Mouse (Mus musculus): ENCODE results near the gene Lamtor2. TPM values are rescaled to one million over a fixed set of nuclear protein-coding genes. Genes with fewer than 3 reads are reported as not detected.

The Lamtor2 gene
- polyA plus RNA-seq, 1 experiment from 2014 or later: 78.9 TPM

DNA sequence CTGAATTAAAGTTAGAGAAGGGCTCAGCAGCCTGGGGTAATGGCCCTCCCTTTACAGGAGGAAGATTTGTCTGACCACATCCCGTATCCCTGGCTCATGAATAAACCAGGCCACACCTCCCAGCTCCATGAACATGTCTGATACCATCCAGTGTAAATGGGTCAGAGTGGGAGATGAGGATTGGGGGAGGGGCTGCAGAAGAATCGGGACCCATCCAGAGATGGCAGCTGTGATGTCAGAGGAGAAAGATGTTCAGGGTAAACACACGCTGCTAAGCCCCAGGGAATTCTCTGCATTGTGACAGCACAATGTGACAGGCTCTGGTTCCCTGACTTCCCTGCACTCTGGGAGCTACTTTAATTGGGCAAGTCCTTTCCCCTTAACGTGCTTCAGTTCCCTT, 10.6 kb upstream of the Lamtor2 start:
- Histone ChIP-seq H3K9ac (ENCODE audit: low read length) (no peak overlapping the region), H3K4me3 (ENCODE audit: low read depth, low read length) (no peak overlapping the region), H3K36me3 (ENCODE audit: control insufficient read depth, insufficient read depth, low read length) (peaks cover 57% of the 10 kb centered on the region), H3K9me3 (ENCODE audit: control insufficient read depth, low read length) (no peaks in the 10 kb centered on the region), H3K4me1 (ENCODE audit: control insufficient read depth, insufficient read depth, low read length) (no peaks in the 10 kb centered on the region), H3K4me2 (ENCODE audit: low read depth, severe bottlenecking) (no peak overlapping the region), H3K27me3 (ENCODE audit: control insufficient read depth, insufficient read depth, low read length) (no peaks in the 10 kb centered on the region), H3K27ac (replicated peaks; ENCODE audit: low read depth, low read length) (no peak overlapping the region)
- ATAC-seq (ENCODE audit: insufficient number of reproducible peaks, low FRiP score, low TSS enrichment, low read depth) (no peak), DNase-seq (ENCODE audit: low spot score) (no peak)
- WGBS: 79% methylated on average over 4 of the region's 4 CpGs

DNA sequence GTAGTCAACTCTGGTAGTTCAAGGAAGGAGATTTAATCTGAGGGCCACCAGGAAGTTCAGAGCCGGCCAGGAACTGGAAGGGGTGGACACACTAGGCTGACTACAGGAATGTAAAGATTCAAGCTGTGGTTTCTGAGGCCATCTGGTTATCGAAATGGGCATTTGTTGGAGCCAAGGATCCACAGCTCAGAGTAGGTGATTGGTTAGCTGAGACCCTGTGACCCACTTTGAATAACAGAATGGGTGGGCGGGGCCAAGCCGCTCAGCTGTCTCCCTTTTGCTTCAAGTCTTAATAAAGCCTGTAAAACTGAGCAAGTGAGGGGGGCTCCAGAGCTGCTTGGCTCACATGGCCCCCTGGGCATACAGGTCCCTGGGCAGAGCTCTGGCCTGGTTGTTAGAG, 9.1 kb upstream of the Lamtor2 start:
- Histone ChIP-seq H3K4me1 (ENCODE audit: control insufficient read depth, insufficient read depth, low read length) (no peaks in the 10 kb centered on the region), H3K9me3 (ENCODE audit: control insufficient read depth, low read length) (no peaks in the 10 kb centered on the region), H3K4me2 (ENCODE audit: low read depth, severe bottlenecking) (no peak overlapping the region), H3K4me3 (ENCODE audit: low read depth, low read length) (no peak overlapping the region), H3K9ac (ENCODE audit: low read length) (no peak overlapping the region), H3K27ac (replicated peaks; ENCODE audit: low read depth, low read length) (no peak overlapping the region), H3K27me3 (ENCODE audit: control insufficient read depth, insufficient read depth, low read length) (no peaks in the 10 kb centered on the region), H3K36me3 (ENCODE audit: control insufficient read depth, insufficient read depth, low read length) (peaks cover 49% of the 10 kb centered on the region)
- WGBS: 78% methylated on average over 4 of the region's 4 CpGs
- DNase-seq (ENCODE audit: low spot score) (no peak), ATAC-seq (ENCODE audit: insufficient number of reproducible peaks, low FRiP score, low TSS enrichment, low read depth) (no peak)

DNA sequence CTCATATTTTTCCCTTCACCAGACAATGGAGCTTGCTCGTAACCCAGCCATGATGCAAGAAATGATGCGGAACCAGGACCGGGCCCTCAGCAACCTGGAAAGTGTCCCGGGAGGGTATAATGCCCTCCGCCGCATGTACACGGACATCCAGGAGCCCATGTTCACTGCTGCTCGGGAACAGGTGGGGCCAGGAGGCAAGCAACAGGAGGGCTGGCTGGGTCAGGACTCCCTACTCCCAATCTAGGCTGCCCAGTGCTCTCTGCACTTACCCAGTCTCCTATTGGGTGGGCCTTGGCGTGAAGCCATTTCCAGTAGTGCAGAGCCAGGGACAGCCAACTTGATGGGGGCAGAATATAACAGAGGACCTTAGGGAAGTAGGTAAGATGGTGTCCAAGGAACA, 6.7 kb upstream of the Lamtor2 start:
- Histone ChIP-seq H3K27me3 (ENCODE audit: control insufficient read depth, insufficient read depth, low read length) (no peaks in the 10 kb centered on the region), H3K27ac (replicated peaks; ENCODE audit: low read depth, low read length) (no peak overlapping the region), H3K4me2 (ENCODE audit: low read depth, severe bottlenecking) (no peak overlapping the region), H3K4me1 (ENCODE audit: control insufficient read depth, insufficient read depth, low read length) (peaks cover 2% of the 10 kb centered on the region; the same call in 1 of the 2 replicates), H3K9ac (ENCODE audit: low read length) (no peak overlapping the region), H3K36me3 (ENCODE audit: control insufficient read depth, insufficient read depth, low read length) (peaks cover 50% of the 10 kb centered on the region), H3K9me3 (ENCODE audit: control insufficient read depth, low read length) (no peaks in the 10 kb centered on the region), H3K4me3 (ENCODE audit: low read depth, low read length) (0 out of 2 replicates have a peak overlapping the region, but pooled peaks have one; percentile 8)
- DNase-seq (ENCODE audit: low spot score): no peak
- ATAC-seq (ENCODE audit: insufficient number of reproducible peaks, low FRiP score, low TSS enrichment, low read depth): no peak
- WGBS: 95% methylated on average over 9 of the region's 9 CpGs

DNA sequence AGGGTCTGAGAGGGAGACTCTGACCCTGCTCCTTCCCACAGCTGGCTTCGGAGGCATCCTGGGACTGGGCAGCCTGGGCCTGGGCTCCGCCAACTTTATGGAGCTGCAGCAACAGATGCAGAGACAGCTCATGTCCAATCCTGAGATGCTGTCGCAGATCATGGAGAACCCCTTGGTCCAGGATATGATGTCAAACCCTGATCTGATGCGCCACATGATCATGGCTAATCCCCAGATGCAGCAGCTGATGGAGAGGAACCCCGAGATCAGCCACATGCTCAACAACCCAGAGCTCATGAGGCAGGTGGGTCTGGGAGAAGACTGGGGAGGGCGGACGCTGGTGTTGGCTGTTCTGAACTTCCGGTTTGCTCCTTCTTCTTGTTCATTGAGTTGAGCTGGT, 3.7 kb upstream of the Lamtor2 start:
- peaks cover 27% of the 10 kb centered on the region for H3K36me3 ChIP-seq (ENCODE audit: control insufficient read depth, insufficient read depth, low read length)
- no peak overlapping the region for H3K4me3 ChIP-seq (ENCODE audit: low read depth, low read length)
- H3K27ac ChIP-seq (replicated peaks; ENCODE audit: low read depth, low read length): no peak overlapping the region
- H3K4me2 ChIP-seq (ENCODE audit: low read depth, severe bottlenecking): no peak overlapping the region
- DNase-seq (ENCODE audit: low spot score) (no peak), ATAC-seq (ENCODE audit: insufficient number of reproducible peaks, low FRiP score, low TSS enrichment, low read depth) (no peak)
- no peaks in the 10 kb centered on the region for H3K27me3 ChIP-seq (ENCODE audit: control insufficient read depth, insufficient read depth, low read length)
- H3K4me1 ChIP-seq (ENCODE audit: control insufficient read depth, insufficient read depth, low read length): peaks cover 7% of the 10 kb centered on the region
- H3K9ac ChIP-seq (ENCODE audit: low read length): no peak overlapping the region
- WGBS: 95% methylated on average over 8 of the region's 8 CpGs
- H3K9me3 ChIP-seq (ENCODE audit: control insufficient read depth, low read length): no peaks in the 10 kb centered on the region

DNA sequence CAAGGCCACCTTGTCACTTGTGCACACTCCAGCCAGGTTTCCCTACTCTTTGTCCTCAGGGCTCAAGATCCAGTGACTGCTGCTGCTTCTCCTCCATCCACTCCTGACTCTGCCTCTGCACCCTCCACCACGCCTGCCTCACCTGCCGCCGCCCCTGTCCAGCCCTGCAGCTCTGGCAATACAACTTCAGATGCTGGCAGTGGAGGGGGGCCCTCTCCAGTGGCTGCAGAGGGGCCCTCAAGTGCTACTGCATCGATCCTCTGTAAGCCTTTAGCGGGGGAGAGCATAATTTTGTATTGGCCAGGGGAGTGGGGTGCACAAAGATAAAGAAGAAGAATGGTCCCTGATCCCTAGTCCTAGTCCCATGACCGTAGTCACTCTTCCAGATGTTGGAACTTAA, 2.9 kb upstream of the Lamtor2 start:
- ATAC-seq (ENCODE audit: insufficient number of reproducible peaks, low FRiP score, low TSS enrichment, low read depth) (no peak), DNase-seq (ENCODE audit: low spot score) (no peak)
- Histone ChIP-seq H3K27me3 (ENCODE audit: control insufficient read depth, insufficient read depth, low read length) (no peaks in the 10 kb centered on the region), H3K9me3 (ENCODE audit: control insufficient read depth, low read length) (no peaks in the 10 kb centered on the region), H3K4me3 (ENCODE audit: low read depth, low read length) (no peak overlapping the region), H3K36me3 (ENCODE audit: control insufficient read depth, insufficient read depth, low read length) (peaks cover 27% of the 10 kb centered on the region), H3K9ac (ENCODE audit: low read length) (no peak overlapping the region), H3K4me2 (ENCODE audit: low read depth, severe bottlenecking) (no peak overlapping the region), H3K27ac (replicated peaks; ENCODE audit: low read depth, low read length) (no peak overlapping the region), H3K4me1 (ENCODE audit: control insufficient read depth, insufficient read depth, low read length) (peaks cover 7% of the 10 kb centered on the region)
- 90% methylated on average over 6 of the region's 6 CpGs for whole genome bisulfite sequencing

DNA sequence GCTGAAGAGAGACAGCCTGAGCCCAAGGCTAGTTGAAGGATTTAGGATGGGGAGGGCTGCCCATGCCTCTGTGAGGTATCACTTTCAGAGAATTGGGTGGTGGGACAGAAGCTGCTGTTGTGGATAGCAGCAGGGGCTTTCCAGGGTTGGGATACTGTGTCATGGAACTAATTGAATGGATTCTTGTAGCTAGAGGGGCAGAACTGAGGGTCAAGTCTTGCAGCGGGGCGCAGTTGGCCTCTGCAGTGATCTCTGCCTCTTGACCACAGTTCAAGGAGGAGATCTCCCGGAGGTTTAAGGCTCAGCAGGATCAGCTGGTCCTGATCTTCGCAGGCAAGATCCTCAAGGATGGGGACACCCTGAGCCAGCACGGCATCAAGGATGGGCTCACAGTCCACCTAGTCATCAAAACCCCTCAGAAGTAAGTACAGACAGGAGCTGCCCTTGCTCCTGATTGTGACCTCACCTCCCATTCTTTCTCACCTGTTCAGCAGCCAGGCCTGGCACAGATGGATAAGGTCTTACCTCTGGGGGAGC, 2.3 kb upstream of the Lamtor2 start:
- peaks cover 26% of the 10 kb centered on the region for H3K36me3 ChIP-seq (ENCODE audit: control insufficient read depth, insufficient read depth, low read length)
- H3K27me3 ChIP-seq (ENCODE audit: control insufficient read depth, insufficient read depth, low read length): no peaks in the 10 kb centered on the region
- H3K4me2 ChIP-seq (ENCODE audit: low read depth, severe bottlenecking): peak overlapping the region; percentile 77; the same call in 1 of the 2 replicates
- H3K4me3 ChIP-seq (ENCODE audit: low read depth, low read length): no peak overlapping the region
- 93% methylated on average over 5 of the region's 5 CpGs for WGBS
- no peaks in the 10 kb centered on the region for H3K9me3 ChIP-seq (ENCODE audit: control insufficient read depth, low read length)
- no peak for ATAC-seq (ENCODE audit: insufficient number of reproducible peaks, low FRiP score, low TSS enrichment, low read depth)
- no peak overlapping the region; the same call in 1 of the 2 replicates for H3K9ac ChIP-seq (ENCODE audit: low read length)
- H3K4me1 ChIP-seq (ENCODE audit: control insufficient read depth, insufficient read depth, low read length): peaks cover 7% of the 10 kb centered on the region
- no peak overlapping the region for H3K27ac ChIP-seq (replicated peaks; ENCODE audit: low read depth, low read length)
- DNase-seq (ENCODE audit: low spot score): no peak

DNA sequence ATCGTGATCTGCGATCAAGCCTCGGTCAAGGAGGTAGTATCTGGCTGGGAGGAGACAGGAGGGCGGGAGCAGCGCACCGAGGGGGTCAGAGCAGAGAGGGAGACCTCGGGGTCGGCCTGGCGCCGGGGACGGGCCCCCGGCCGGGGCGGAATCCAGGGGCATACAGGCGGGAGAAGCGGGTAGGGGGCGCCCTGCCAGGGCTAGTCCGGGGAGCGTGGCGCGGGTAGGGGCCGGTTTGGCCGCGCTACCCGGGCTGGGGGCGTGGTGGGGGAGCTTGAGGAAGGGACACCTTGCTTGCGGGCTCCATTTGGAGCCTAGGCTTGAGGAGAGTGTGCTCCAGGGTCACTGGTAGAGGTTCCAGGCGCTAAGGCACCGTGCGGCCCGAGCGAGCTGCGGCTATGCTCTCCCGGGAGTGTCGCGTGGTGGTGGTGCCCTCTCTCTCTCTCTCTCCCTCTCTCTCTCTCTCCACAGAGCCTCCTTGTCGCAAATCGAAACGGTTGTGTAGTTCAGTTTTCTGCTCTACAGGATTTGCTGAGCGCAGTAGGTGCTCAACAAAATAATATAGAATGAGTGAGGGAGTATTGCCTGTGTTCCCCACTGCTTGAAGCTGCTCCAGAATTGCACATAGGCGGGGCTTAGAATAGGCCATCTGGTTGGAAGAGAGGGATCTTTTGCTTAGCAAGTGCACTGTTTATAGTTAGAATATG, 1.2 kb upstream of the Lamtor2 start:
- H3K27me3 ChIP-seq (ENCODE audit: control insufficient read depth, insufficient read depth, low read length): no peaks in the 10 kb centered on the region
- ATAC-seq (ENCODE audit: insufficient number of reproducible peaks, low FRiP score, low TSS enrichment, low read depth) (peak; percentile 64), DNase-seq (ENCODE audit: low spot score) (peak; percentile 53)
- H3K9ac ChIP-seq (ENCODE audit: low read length): peak overlapping the region; percentile 87
- no peaks in the 10 kb centered on the region for H3K9me3 ChIP-seq (ENCODE audit: control insufficient read depth, low read length)
- WGBS: 0% methylated on average over 41 of the region's 41 CpGs
- H3K4me3 ChIP-seq (ENCODE audit: low read depth, low read length): peak overlapping the region; percentile 85
- peaks cover 7% of the 10 kb centered on the region for H3K4me1 ChIP-seq (ENCODE audit: control insufficient read depth, insufficient read depth, low read length)
- peaks cover 17% of the 10 kb centered on the region for H3K36me3 ChIP-seq (ENCODE audit: control insufficient read depth, insufficient read depth, low read length)
- H3K4me2 ChIP-seq (ENCODE audit: low read depth, severe bottlenecking): peak overlapping the region; percentile 77
- H3K27ac ChIP-seq (replicated peaks; ENCODE audit: low read depth, low read length): peak overlapping the region; percentile 90

DNA sequence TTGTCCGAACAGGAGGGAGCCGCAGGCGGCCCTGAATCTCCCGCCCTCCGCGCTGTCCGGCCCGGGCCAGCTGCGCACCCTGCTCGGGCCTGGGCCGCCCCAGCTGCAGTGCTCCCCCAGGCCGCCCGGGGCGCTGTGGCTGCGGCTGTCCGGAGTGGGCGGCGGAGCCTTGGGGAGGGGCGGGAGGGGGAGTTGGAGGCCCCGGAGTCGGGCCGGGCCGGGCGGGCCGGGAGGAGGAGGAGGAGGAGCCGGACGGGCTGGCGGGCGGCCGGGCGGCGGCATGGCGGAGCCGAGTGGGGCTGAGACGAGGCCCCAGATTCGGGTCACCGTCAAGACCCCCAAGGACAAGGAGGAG, 628 bp upstream of the Lamtor2 start, which contains the start of gene Ubqln4:
TSS of gene Ubqln4 (plus strand) at position 234 of the 355 bp plus-strand sequence.
- Histone ChIP-seq H3K4me3 (ENCODE audit: low read depth, low read length) (peak within 1 kb of the TSS; percentile 85), H3K4me2 (ENCODE audit: low read depth, severe bottlenecking) (peak within 1 kb of the TSS; percentile 77), H3K9ac (ENCODE audit: low read length) (peak within 1 kb of the TSS; percentile 87), H3K4me1 (ENCODE audit: control insufficient read depth, insufficient read depth, low read length) (peaks cover 7% of the 10 kb centered on the region), H3K27ac (replicated peaks; ENCODE audit: low read depth, low read length) (peak within 1 kb of the TSS; percentile 90), H3K36me3 (ENCODE audit: control insufficient read depth, insufficient read depth, low read length) (peaks cover 14% of the 10 kb centered on the region), H3K9me3 (ENCODE audit: control insufficient read depth, low read length) (no peaks in the 10 kb centered on the region), H3K27me3 (ENCODE audit: control insufficient read depth, insufficient read depth, low read length) (no peaks in the 10 kb centered on the region)
- ATAC-seq (ENCODE audit: insufficient number of reproducible peaks, low FRiP score, low TSS enrichment, low read depth) (peak; percentile 85), DNase-seq (ENCODE audit: low spot score) (peak; percentile 96)
- under 1% methylated on average over 26 of the region's 37 CpGs for WGBS
